Mouse (Mus musculus) erythroblast, adult 5-6 weeks (primary cell): Measurements from ENCODE around the gene Atp6v1f. TPM values are rescaled to one million over a fixed set of nuclear protein-coding genes. Genes with fewer than 3 reads are reported as not detected.

Source experiments
- ATAC-seq: replicated peaks from 2 replicates; pipeline ENCODE4 v1.8.0; 2016; ENCODE audit warnings: moderate number of reproducible peaks, mild to moderate bottlenecking, moderate TSS enrichment, inconsistent platforms; ENCODE audit not compliant: poor library complexity, low FRiP score, severe bottlenecking
- total RNA-seq, 2 experiments: library from RNA; stranded (forward) in 1 of 2; stranded (reverse) in 1 of 2; fragments of 150-400 nt in 1 of 2; fragments of 200-764, 138-1000 nt in 1 of 2; gene quantifications; 2 replicates each; pipeline versions ENCODE4 v1.2.3 to v1.2.4; 2015 to 2017; ENCODE audit warnings: low replicate concordance in 2 of 2

The Atp6v1f gene
- total RNA-seq, 2 experiments from 2014 or later, result 37.2 to 77.2 TPM

- no peak for ATAC-seq
Observed at GRCm38 (mm10) chr6:29449858-29450257, 17.7 kb upstream of the Atp6v1f start.

- no peak for ATAC-seq
Observed at GRCm38 (mm10) chr6:29450667-29451066, 16.9 kb upstream of the Atp6v1f start.

GRCm38 (mm10) chr6:29461502-29461901 lies 6.0 kb upstream of the Atp6v1f start:
- no peak for ATAC-seq

DNA sequence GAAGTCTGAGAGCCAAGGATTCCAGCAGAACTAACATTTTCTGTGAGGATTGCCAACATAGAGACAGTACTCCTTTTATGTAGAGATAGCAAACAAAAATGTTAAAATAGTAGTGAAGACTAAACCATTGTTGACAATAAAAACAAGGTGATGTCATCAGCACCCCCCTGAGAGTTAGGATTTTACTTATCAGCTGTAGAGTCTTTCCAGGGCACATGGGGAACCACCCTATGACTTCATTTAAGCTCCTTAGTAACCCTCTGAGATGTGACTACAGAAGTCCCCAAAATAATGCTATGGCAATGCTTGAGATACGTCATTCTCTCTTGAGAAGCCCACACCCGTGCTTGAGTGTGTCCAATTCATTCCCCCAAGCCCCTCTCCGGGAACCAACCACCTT lies 4.1 kb upstream of the Atp6v1f start:
- no peak for ATAC-seq

DNA sequence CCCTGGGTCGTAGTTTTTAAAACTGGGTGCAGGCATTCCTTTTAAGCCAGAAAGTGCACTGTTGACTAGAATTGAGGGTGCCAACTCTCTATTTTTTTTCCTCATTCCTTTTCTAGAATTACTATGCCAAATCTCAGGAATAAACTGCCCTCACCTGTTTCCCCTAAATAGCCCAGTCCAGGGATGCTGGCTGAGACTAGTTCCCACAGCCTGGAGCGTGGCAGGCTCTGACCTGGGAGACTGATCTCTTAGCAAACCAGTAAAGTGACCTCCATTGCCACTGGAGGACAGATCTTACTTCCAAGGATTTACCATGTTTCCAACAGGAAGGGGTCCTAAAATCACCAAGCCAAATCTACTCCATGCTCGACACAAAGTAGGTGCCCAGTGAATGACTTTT lies 1.3 kb downstream of the Atp6v1f start:
- ATAC-seq, result no peak

GRCm38 (mm10) chr6:29471137-29471536 lies 3.6 kb downstream of the Atp6v1f start, which contains the start of gene Atp6v1fnb:
TSS of gene Atp6v1fnb (plus strand) at chr6:29471437.
- ATAC-seq, result no peak

GRCm38 (mm10) chr6:29473941-29474691 lies 6.6 kb downstream of the Atp6v1f start:
- ATAC-seq, result peak; percentile 94

GRCm38 (mm10) chr6:29474736-29475135 lies 7.2 kb downstream of the Atp6v1f start:
- ATAC-seq, result no peak

DNA sequence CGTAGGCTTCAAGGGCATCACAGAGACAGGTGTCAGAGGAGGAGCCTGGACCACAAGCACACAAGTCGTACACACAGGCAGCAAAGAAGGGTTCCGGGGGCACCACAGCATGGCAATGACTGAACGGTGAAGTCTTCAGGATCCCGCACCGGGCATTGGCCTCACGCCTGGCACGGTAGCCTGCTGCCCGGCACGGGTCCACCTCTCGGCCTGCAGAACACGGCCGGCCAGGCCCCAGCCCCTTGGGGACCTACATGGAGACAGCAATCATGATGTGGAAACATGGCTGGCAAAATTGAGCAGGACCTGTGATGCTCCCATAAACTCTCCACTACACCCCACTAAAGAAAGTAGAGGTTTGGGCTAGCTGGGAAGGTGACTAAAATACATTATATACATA lies 15.2 kb downstream of the Atp6v1f start:
- ATAC-seq, result no peak

DNA sequence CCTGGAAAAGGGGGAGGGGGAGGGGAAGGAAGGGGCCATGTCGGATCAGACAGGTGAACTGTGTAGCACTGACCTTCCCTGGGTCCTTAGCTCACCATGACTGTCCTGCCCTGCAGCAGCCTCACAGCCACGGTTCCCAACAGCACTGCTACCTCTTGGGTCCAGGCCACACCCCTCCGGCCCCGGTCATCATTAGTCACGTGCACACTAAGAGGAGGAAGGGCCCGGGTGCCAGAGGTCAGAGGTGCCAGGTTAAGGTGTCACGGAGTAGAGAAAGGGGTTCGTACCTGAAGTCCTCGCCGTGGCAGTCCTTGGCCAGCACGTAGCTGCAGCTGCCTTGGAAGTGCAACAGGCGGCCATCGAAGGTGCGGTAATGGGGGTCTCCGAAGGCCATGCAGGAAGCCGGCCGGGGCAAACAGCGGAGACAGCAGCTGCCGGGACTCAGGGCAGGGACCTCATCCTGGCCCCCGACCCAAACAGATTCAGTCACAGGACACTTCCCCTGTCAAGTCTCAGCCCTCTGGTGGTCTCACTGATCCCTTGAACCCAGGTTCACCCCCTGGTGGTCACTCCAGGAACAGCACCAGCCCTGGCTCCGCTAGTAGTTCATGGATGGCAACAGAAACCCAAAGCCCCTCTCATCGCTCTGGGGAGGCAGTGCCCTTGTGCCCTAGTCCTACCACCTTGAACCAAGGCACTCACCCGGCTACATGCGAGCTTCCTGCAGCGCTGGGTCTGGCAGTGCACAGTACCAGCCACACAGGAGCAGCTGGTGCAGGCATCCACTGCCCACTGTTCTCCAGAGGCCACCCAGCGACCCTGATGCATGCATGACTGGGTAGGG lies 17.4 kb downstream of the Atp6v1f start:
- peak; percentile 66 for ATAC-seq

DNA sequence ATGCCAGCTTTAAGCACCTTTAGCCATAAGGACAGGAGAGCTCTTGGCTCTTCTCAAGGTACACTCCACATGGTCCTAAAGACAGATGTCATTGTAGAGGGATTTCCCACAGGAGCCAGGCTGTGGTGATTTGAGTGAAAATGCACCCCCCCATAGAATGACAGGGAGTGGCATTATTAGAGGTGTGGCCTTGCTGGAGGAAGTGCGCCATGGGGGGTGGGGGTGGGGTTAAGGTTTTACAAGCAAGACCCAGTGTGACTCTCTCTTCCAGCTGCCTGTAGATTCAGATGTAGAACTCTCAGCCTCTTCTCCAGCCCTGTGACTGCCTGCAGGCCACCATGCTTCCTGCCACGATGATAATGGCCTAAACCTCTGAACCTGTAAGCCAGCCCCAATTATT lies 18.4 kb downstream of the Atp6v1f start:
- no peak for ATAC-seq

DNA sequence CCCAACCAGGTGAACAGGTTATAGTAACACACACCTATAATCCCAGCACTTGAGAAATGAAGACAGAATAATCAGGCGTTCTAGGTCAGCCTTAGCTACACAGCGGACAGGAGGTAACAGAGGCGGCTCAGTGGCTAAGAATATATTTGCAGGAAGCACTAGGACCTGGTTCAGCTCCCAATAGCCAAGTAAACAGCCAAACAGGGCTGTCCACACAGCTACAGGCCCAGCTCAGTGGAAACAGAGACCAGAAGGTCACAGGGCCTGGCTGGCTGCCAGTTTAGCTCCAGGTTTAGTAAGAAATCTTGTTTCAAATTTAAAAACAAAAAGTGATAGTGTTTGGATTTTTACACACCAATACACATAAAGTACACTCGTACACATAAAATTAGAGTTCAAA lies 26.6 kb downstream of the Atp6v1f start:
- no peak for ATAC-seq

DNA sequence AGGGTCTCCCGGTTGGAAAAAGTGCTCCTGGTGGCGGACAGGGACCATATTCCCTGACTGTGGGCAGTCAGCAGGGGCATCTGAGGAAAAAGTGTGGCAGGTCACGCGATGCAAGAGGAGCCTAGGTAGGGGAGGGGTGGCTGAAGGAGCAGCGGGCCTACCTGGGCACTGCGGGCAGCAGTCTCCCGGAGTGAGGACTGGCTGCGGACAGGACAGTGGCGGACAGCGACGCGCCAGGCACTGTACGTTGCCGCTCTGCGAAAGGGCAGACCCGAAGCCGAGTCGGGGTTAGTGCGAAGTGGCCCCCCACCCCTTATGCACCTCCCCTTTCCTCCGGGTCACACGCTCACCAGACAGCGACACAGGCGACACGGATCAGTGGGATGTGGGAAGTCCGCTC lies 28.8 kb downstream of the Atp6v1f start:
- ATAC-seq, result no peak

DNA sequence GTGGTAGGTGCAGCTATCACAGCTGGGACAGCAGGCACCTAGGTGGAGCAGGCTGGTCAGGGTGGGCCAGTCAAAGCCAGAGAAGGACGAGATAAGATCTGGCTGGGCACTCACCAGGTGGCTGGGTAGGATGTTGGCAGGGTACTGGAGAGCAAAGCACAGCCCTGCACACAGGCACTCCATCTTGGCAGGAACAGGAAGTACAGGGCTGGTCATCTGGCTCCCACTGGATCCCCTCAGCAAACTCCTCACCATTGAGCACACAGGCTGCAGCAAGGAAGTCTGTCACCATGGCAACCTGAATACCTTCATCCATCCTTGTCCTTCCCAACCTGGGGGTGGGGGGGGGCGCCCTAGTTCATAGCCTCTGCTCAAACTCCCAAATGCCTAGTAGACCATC lies 30.3 kb downstream of the Atp6v1f start:
- ATAC-seq, result no peak

DNA sequence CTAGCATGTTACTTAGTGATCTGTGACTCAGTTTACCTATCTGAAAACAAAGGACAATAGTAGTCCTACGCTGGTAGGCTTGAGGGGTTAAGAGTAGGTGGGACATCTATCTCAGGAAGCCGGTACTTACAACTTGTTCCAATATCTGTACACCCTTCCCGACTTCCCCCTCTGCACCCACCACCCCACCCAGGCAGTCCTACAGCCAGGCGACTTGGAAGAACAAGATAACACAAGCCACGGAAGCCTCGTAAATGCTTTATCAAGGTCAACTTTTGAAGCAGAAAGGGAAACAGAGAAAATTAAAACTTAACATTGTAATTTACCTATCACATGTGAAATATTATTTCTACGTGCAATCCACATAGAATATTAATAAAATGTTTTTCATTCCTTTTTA lies 32.7 kb downstream of the Atp6v1f start:
- no peak for ATAC-seq

- ATAC-seq, result no peak
Observed at GRCm38 (mm10) chr6:29500810-29501209, 33.3 kb downstream of the Atp6v1f start.

GRCm38 (mm10) chr6:29501599-29501998 lies 34.1 kb downstream of the Atp6v1f start:
- no peak for ATAC-seq

DNA sequence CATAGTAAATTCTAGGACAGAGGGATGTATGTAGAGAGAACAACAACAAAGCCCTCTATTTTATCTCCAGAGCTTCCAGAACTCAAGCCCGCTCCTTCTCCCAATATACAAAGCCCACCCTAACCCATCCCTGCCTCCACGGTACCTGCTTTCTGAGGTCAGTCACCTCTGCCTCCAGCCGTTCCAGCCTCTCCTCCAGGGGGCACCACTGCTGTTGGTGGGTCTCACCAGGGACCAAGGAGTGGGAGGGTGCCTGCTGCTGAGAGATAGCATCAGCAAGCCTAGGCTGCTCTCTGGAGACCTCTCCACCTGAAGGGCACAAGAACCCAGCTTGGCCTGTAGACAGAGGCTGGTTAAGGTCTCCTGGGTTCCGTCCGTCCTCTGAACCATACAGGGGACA lies 38.0 kb downstream of the Atp6v1f start:
- ATAC-seq, result no peak

DNA sequence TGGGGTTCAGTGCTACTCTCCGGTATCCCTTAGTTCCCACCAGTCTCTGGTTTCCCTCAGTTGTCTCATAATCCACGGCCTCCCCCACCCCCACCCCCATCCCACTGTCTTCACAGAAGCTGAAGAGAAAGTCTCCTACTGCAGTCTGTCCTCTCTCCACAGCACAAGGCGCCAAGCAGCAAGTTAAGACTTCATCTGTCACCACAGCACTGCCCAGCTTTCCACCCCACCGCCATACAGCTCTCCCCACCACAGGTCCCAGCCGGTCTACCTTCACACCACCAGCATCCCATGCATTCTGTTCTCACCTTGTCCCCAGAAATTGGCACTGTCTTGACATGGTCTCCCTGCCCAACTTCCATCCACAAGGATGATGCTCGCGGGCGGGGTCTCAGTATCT lies 39.3 kb downstream of the Atp6v1f start:
- no peak for ATAC-seq

- no peak for ATAC-seq
Observed at GRCm38 (mm10) chr6:29507447-29508309, 40.2 kb downstream of the Atp6v1f start, which contains the start of gene Kcp. TSS of gene Kcp (minus strand) at chr6:29507952.
